Mouse (Mus musculus): ENCODE measurements around the gene Gm11562.
"Not testable (repeated sequence)": the region's sequence is repeated elsewhere in the genome, so short reads cannot be mapped to it uniquely, and the experiment has no call there.

Gm11562 gene

DNA sequence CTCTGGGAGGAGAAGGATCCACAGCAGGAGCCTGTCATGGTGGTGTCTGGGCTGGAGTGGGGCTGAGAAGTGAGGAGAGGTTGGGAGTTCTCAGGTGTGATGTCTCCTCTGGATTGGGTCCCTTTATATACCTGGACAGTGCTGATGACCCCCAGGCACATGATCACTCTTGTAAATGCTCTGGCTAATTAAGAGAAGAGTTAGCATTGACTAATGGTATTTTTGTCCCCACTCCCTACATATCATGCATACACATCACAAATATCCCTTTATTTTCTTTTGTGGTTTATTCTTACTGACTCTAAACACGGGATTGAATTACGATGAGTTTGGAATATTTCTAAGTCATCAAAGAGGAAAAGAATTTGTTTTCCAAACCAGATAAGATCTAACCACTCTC, at the start of gene Gm11562:
Gene Gm11562 (minus strand): TSS at position 101 of the 400 bp plus-strand sequence.
- no peak for DNase-seq (ENCODE audit: low spot score)

DNA sequence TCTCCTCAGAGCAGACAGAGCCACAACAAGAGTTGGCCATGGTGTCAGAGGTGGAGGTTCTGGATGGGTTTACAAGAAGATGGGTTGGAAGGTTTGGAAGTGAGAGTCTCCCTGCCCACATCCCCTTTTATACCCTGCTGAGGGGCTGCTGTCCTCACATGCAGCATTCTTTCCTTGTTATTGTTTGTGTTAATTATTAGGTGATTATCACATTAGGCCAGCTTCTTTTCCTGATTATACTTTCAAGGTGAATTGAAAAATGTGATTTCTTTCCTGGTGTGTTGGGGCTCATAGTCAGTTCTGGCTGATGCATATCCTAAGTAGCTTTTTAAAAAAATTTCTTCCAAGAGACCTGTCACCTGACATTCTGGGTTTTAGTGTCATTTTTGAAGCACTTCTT, 45.6 kb upstream of the Gm11562 start, which contains the start of gene Krtap4-6:
Gene Krtap4-6 (minus strand): TSS at position 101 of the 400 bp plus-strand sequence.
- no peak for DNase-seq (ENCODE audit: low spot score)

- DNase-seq (ENCODE audit: low spot score): no peak
Observed at GRCm38 (mm10) chr11:99662802-99663201, 42.6 kb upstream of the Gm11562 start.

DNA sequence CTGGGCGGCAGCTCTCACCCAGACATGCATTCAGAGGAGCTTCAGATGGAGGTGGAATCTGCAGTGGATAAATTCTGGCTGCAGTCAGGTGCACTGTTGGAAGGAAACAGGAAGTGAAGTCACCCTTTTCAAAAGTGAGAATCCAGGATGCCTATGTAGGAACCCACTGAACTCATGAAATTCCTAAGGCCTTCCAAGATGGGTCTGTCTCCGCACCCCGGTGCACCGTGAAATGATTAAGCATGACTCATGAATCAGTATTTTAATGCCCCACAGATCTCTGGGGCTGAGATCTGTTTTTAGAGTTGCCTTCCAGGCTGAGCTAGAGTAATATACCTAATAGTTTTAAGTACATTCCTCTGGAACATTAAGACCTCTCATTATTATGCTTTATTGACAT, 39.0 kb upstream of the Gm11562 start:
- no peak for DNase-seq (ENCODE audit: low spot score)

GRCm38 (mm10) chr11:99658467-99659010, 38.3 kb upstream of the Gm11562 start, which contains the start of gene Gm11563:
Gm11563 (minus strand) TSS chr11:99658960.
- not testable (repeated sequence) for DNase-seq (ENCODE audit: low spot score)

- no peak for DNase-seq (ENCODE audit: low spot score)
Observed at GRCm38 (mm10) chr11:99657051-99657450, 36.8 kb upstream of the Gm11562 start.

GRCm38 (mm10) chr11:99650136-99650535, 29.9 kb upstream of the Gm11562 start, which contains the start of gene Gm11555:
Gm11555 (minus strand) TSS chr11:99650236.
- no peak for DNase-seq (ENCODE audit: low spot score)

DNA sequence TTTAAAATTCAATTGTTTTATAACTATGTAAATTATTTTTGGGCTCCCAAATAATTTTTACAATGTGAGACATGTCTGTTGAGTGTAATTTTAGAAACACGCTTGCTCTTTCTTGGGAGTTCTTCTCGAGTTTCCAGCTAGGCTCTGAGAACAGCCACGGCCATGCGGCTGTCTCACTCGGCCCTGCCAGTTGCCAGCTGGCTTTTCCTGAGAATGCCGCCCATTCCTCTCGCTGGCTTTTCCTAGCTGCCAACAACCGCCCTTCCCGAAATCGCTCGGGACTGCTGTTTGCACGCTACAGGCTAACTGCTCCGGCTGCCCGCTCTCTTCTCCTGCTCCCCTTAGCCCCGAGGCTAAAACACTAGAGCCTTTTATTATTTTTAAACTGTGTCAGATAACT, 26.2 kb upstream of the Gm11562 start:
- DNase-seq (ENCODE audit: low spot score): no peak

GRCm38 (mm10) chr11:99644351-99644750, 24.1 kb upstream of the Gm11562 start:
- no peak for DNase-seq (ENCODE audit: low spot score)

DNA sequence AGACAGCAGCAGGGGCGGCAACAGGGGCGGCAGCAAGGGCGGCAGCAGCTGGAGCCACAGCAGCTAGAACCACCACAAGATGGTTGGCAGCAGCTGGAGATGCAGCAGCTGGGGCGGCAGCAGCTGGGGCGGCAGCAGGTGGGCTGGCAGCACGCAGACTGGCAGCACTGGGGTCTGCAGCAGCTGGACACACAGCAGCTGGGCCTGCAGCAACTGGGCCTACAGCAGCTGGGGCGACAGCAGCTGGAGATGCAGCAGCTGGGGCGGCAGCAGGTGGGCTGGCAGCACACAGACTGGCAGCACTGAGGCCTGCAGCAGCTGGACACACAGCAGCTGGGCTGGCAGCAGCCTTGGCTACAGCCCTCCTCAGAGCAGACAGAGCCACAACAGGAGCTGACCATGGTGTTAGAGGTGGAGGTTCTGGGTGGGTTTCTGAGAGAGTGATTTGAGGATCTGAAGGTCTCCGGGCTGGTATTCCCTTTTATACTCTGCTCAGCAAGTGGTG, 23.5 kb upstream of the Gm11562 start, which contains the start of gene Krtap4-7:
Gene Krtap4-7 (minus strand): TSS at position 455 of the 505 bp plus-strand sequence.
- DNase-seq (ENCODE audit: low spot score): not testable (repeated sequence)

DNA sequence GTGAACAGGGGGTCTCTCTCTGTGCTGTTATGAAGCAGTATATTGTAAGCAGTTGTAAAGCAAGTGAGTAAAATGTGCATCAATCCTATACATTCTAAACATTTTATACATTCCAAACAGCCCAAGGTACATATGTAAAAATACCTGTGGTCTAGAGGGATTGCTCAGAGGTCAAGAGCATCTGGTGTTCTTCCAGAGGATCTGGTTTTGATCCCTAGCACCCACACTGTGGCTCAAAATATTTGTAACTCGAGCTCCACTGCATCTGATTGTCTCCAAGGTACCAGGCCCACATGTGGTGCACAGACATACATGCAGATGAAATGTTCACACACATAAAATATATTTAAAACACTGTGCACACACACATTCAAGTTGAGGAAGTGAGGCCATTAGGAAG, 20.7 kb upstream of the Gm11562 start:
- no peak for DNase-seq (ENCODE audit: low spot score)

DNA sequence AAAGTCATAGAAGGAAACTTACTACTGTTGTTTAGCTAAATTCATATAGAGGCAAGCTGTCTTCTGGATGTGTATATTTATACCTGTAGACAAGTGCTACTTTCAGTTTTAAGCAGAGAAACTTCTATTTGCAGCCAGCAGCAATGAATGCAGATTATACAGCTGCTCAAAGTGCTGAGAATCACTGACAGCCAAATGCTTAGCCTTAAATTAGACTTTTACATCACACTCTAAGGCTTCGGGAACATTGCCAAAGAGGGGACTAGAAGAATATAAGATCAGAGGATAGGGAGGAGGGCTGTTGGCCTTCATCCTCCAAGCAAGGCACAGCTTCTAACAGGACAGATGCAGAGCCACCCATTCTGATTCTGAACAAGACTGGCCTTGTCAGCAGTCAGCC, 16.9 kb upstream of the Gm11562 start:
- no peak for DNase-seq (ENCODE audit: low spot score)

GRCm38 (mm10) chr11:99634653-99635134, 14.5 kb upstream of the Gm11562 start, which contains the start of gene Krtap4-2:
Krtap4-2 (minus strand) TSS chr11:99635084.
- DNase-seq (ENCODE audit: low spot score): no peak

DNA sequence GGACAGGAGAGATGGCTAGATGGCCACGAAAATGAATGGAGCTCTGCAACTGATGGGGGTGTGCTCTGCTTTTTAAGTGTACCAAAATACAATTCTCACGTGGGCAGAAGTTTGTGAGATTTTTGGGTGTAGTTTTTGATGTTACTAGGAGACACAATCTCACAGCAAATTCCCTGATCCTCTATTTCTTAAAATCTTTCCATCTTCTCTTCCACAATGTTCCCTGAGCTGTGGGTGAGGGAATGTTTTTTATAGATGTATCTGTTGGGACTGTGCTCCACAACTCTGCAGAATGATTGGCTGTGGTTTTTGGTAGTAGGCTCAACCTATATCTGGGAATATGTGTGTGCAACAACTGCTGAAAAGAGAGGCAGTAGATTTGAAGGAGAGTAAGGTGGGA, 13.1 kb upstream of the Gm11562 start:
- no peak for DNase-seq (ENCODE audit: low spot score)

GRCm38 (mm10) chr11:99630890-99631289, 10.7 kb upstream of the Gm11562 start:
- no peak for DNase-seq (ENCODE audit: low spot score)

- DNase-seq (ENCODE audit: low spot score): no peak
Observed at GRCm38 (mm10) chr11:99628138-99628537, 7.9 kb upstream of the Gm11562 start, which contains the start of gene Krtap4-1. Krtap4-1 (minus strand) TSS chr11:99628238.

DNA sequence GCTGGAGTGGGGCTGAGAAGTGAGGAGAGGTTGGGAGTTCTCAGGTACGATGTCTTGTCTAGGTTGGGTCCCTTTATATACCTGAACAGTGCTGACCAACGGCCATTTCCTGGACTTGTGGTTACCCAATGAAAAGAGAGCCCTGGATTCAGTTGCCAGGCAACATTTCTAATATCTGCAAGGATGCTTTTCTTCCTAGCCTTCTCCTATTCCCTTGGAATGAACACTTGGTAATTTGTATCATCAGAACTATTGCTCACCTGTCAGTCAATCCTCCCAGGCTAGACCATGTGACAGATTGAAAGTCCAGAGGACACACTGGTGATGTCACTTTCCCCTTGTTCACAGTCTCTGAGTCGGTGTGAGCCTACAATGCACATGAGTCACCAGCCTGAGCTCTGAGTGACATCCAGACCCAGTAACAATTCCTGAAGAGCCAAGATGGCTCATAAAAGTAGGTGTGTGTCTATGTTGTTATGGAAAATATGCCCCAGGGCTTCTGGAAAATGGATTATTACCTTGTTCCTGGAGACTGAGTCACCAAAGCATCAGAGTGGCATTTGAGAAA, 5.4 kb downstream of the Gm11562 start, which contains the start of gene Krtap2-4:
Gene Krtap2-4 (minus strand): TSS at position 51 of the 568 bp plus-strand sequence.
- DNase-seq (ENCODE audit: low spot score): no peak

- DNase-seq (ENCODE audit: low spot score): not testable (repeated sequence)
Observed at GRCm38 (mm10) chr11:99610089-99610488, 10.1 kb downstream of the Gm11562 start, which contains the start of gene Gm11937. Gm11937 (minus strand) TSS chr11:99610189.

- no peak for DNase-seq (ENCODE audit: low spot score)
Observed at GRCm38 (mm10) chr11:99609126-99609525, 11.1 kb downstream of the Gm11562 start.

GRCm38 (mm10) chr11:99603208-99603607, 17.0 kb downstream of the Gm11562 start, which contains the start of gene Gm11938:
Gm11938 (minus strand) TSS chr11:99603308.
- not testable (repeated sequence) for DNase-seq (ENCODE audit: low spot score)

DNA sequence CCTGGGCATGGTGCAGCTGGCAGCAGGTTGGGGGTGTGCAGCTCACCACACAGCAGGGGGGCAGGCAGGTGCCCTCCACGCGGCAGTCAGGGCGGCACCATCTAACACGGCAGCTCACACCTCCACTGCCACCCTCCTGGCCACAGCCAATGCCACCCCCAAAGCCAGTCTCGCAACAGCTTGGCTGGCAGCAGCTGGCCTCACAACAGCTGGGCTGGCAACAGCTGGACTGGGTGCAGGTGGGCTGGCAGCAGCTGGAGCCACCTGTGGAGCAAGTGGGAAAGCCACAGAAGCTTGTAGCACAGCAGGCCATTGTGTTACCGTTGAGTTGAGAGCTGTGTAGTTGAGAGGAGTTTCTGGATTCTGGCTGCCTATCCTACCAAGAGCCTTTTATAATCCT, 22.5 kb downstream of the Gm11562 start, which contains the start of gene Krtap9-3:
Gene Krtap9-3 (minus strand): TSS at position 364 of the 400 bp plus-strand sequence.
- not testable (repeated sequence) for DNase-seq (ENCODE audit: low spot score)

GRCm38 (mm10) chr11:99590981-99591380, 29.3 kb downstream of the Gm11562 start, which contains the start of gene Krtap1-3:
Krtap1-3 (minus strand) TSS chr11:99591339.
- DNase-seq (ENCODE audit: low spot score): no peak

DNA sequence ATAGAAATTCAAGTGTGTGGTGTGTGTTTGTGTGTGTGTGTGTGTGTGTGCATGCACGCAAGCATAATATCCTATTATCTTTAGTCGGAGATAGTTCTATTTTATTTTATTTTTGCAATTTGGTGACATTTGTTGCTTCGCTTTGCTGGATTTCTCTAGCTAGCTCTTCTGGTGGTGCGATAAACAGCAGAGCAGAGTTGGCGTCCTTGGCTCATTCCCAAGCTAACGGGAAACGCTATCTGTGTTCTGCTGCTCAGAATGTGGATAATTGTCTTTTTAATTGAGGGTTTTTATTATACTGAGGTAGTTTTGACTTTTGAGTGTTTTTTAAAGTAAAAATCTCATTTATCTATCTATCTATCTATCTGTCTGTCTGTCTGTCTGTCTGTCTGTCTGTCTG, 35.1 kb downstream of the Gm11562 start:
- no peak for DNase-seq (ENCODE audit: low spot score)

All from ovary, postnatal 10 days (tissue).